Mouse (Mus musculus) hindbrain, embryonic 15.5 days (tissue): ENCODE results near the gene Pah. TPM values are rescaled to one million over a fixed set of nuclear protein-coding genes. Genes with fewer than 3 reads are reported as not detected.

Experiments used
- ATAC-seq: fragments of 200-750 bp; cut with Nextera tagmentation; 2 replicates; pipeline ENCODE4 v1.8.0; 2017; ENCODE audit warnings: low read depth, moderate number of reproducible peaks, moderate TSS enrichment; ENCODE audit not compliant: low FRiP score
- H3K27ac ChIP-seq: fragments of 300-500 bp; sonication (generic); replicated peaks from 2 replicates; pipeline ENCODE4 v1.5.1; 2015; ENCODE audit warnings: mild to moderate bottlenecking, inconsistent platforms
- H3K27me3 ChIP-seq: fragments of 300-500 bp; sonication (generic); 2 replicates; pipeline ENCODE4 v1.6.1; 2015; ENCODE audit warnings: control low read depth, inconsistent platforms
- H3K36me3 ChIP-seq: fragments of 300-500 bp; sonication (generic); 2 replicates; pipeline ENCODE4 v1.6.1; 2015; ENCODE audit warnings: control low read depth, inconsistent platforms
- H3K4me1 ChIP-seq: fragments of 300-500 bp; sonication (generic); replicated peaks from 2 replicates; pipeline ENCODE4 v1.6.1; 2015; ENCODE audit warnings: control low read depth, inconsistent platforms
- H3K4me2 ChIP-seq: fragments of 300-500 bp; sonication (generic); 2 replicates; pipeline ENCODE4 v1.6.1; 2015; ENCODE audit warnings: moderate library complexity, mild to moderate bottlenecking, inconsistent platforms
- H3K4me3 ChIP-seq: fragments of 300-500 bp; sonication (generic); 2 replicates; pipeline ENCODE4 v1.5.1; 2015; ENCODE audit warnings: mild to moderate bottlenecking, inconsistent platforms
- H3K9ac ChIP-seq: fragments of 300-500 bp; sonication (generic); 2 replicates; pipeline ENCODE4 v1.6.1; 2015; ENCODE audit warnings: inconsistent platforms
- H3K9me3 ChIP-seq: fragments of 300-500 bp; sonication (generic); 2 replicates; pipeline ENCODE4 v1.6.1; 2016; ENCODE audit warnings: control low read depth, inconsistent platforms
- WGBS: fragments of 180-500 bp; shearing (Covaris S2); methylation state at CpG from one replicate; pipeline ENCODE4 v1.1.7; 2015; 5-methylcytosine and 5-hydroxymethylcytosine counted together
- polyA plus RNA-seq: library from polyadenylated mRNA; unstranded; fragments of >200 nt; fragmentation: Nextera tagmentation; extraction: Ambion mirVana; gene quantifications from 2 replicates; pipeline ENCODE4 v1.2.1, GENCODE M21; 2015

The Pah gene
- polyA plus RNA-seq, 1 experiment from 2014 or later: not detected

DNA sequence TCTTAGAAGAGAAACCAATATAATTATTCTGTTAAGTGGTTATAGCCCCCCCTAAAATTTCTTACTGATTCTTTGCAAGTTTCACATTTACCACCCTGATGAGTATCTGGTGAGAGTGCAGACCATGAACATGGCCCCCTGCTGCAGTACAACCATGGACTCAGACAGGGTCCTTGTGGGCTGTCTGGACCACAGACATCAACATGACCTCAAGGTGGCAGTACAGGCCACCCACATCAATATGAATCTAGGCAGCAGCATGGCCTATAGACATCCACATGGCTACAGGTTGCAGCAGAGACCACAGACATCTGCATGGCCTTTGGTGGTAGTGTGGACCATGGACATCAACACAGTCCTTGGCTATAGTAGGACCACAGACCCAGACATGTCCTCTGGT lies 8.5 kb upstream of the Pah start:
- Histone ChIP-seq H3K9ac (no peak overlapping the region), H3K27ac (no peak overlapping the region), H3K36me3 (no peaks in the 10 kb centered on the region), H3K4me2 (no peak overlapping the region), H3K9me3 (no peaks in the 10 kb centered on the region), H3K4me1 (no peaks in the 10 kb centered on the region), H3K27me3 (no peaks in the 10 kb centered on the region), H3K4me3 (no peak overlapping the region)
- ATAC-seq: no peak

GRCm38 (mm10) chr10:87518585-87518984 lies 3.0 kb upstream of the Pah start:
- WGBS: 78% methylated on average over 2 of the region's 2 CpGs
- Histone ChIP-seq H3K4me3 (no peak overlapping the region), H3K27me3 (no peaks in the 10 kb centered on the region), H3K9ac (no peak overlapping the region), H3K36me3 (no peaks in the 10 kb centered on the region), H3K4me2 (no peak overlapping the region), H3K27ac (no peak overlapping the region), H3K4me1 (no peaks in the 10 kb centered on the region), H3K9me3 (no peaks in the 10 kb centered on the region)
- ATAC-seq: no peak

- Histone ChIP-seq H3K27ac (no peak overlapping the region), H3K27me3 (no peaks in the 10 kb centered on the region), H3K36me3 (no peaks in the 10 kb centered on the region), H3K4me3 (no peak overlapping the region), H3K4me1 (no peaks in the 10 kb centered on the region), H3K9me3 (no peaks in the 10 kb centered on the region), H3K4me2 (no peak overlapping the region), H3K9ac (no peak overlapping the region)
- ATAC-seq: no peak
- 72% methylated on average over 4 of the region's 4 CpGs for WGBS
Measured at GRCm38 (mm10) chr10:87520401-87521116, 1.0 kb upstream of the Pah start.

GRCm38 (mm10) chr10:87534172-87534571 lies 12.6 kb downstream of the Pah start:
- ATAC-seq: no peak
- Histone ChIP-seq H3K9ac (no peak overlapping the region), H3K27ac (no peak overlapping the region), H3K27me3 (no peaks in the 10 kb centered on the region), H3K4me2 (no peak overlapping the region), H3K9me3 (no peaks in the 10 kb centered on the region), H3K4me3 (no peak overlapping the region), H3K36me3 (no peaks in the 10 kb centered on the region), H3K4me1 (no peaks in the 10 kb centered on the region)
- 86% methylated on average over 1 of the region's 1 CpGs for WGBS

- no peak for ATAC-seq
- no peak overlapping the region for H3K9ac ChIP-seq
- H3K4me2 ChIP-seq: no peak overlapping the region
- H3K27me3 ChIP-seq: no peaks in the 10 kb centered on the region
- no peak overlapping the region for H3K4me3 ChIP-seq
- no peaks in the 10 kb centered on the region for H3K9me3 ChIP-seq
- H3K4me1 ChIP-seq: no peaks in the 10 kb centered on the region
- WGBS: 88% methylated on average over 8 of the region's 8 CpGs
- H3K36me3 ChIP-seq: no peaks in the 10 kb centered on the region
- H3K27ac ChIP-seq: no peak overlapping the region
Measured at GRCm38 (mm10) chr10:87545759-87546158, 24.2 kb downstream of the Pah start.

DNA sequence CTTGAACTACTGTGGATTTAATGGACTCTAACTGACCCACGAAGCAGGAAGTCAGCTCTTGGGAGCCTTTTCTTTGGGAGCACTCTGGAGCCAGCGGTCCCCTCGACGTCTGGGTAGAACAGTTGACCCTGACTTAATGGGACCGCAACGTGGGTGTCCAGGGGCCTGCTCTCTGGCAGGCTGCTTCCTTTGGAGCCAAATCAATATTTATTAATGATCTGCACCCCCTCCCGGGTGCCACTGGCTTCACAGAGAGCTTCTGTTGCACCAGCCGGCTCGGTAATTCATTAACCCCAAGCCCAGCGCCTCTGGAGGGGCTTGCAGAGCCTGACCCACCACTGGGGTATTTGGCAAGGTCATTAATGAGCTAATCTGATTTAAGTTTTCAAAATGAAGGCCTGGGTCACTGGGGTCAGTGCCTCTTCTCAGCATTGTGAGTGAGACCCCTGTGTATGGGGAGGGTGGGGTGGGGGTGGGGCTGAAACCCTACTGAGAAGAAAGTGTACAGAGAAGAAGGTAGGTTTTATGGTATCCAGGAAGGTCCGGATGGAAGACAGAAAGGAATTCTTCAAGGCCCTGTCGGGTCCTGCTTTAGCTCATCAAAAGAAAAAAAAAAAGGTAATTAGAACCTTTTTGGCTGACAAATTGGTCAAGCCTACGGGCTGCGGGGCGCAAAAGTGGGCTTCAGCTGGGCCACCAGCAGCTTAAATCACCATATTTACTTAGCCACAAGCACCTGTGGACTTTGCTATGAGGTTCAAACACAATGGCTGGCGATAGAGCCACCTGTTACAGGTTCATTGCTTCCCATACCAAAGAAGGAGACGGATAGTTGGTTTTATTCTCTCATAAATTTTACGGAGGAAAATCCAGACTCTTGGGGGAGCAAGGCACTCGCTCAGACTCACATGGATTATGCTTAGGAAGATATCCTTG lies 25.0 kb downstream of the Pah start:
- WGBS: 38% methylated on average over 19 of the region's 19 CpGs
- ATAC-seq: no peak
- H3K9ac ChIP-seq: no peak overlapping the region
- H3K27me3 ChIP-seq: no peaks in the 10 kb centered on the region
- H3K4me2 ChIP-seq: no peak overlapping the region
- H3K36me3 ChIP-seq: no peaks in the 10 kb centered on the region
- H3K4me1 ChIP-seq: no peaks in the 10 kb centered on the region
- H3K4me3 ChIP-seq: no peak overlapping the region
- no peaks in the 10 kb centered on the region for H3K9me3 ChIP-seq
- H3K27ac ChIP-seq: no peak overlapping the region

DNA sequence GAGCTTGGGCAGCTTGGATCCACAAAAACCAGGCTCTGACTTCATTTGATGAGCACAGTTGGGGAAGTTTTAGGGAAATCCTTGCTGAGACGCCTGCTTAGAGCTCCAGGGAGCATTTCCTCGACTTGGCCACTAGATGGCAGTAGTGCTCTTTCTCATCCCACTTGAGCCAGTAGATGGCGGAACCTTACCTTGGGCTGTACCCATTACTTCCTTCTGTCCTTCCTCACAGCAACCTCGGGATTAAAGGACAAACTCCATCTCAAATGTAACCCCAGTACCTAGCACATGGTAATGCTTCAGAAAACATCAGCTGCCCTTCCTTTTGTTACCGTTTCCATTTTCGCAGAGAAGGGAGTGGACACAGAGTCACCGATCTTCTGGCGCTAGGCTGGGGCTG lies 31.1 kb downstream of the Pah start:
- Histone ChIP-seq H3K9me3 (no peaks in the 10 kb centered on the region), H3K4me2 (peak overlapping the region; percentile 42), H3K4me3 (0 out of 2 replicates have a peak overlapping the region, but pooled peaks have one; percentile 5), H3K4me1 (no peaks in the 10 kb centered on the region), H3K27ac (no peak overlapping the region), H3K9ac (no peak overlapping the region), H3K27me3 (0 out of 2 replicates have a peak, but pooled peaks cover 3% of the 10 kb centered on the region), H3K36me3 (no peaks in the 10 kb centered on the region)
- peak; percentile 84 for ATAC-seq
- WGBS: 34% methylated on average over 8 of the region's 8 CpGs

- Histone ChIP-seq H3K27ac (no peak overlapping the region), H3K4me2 (no peak overlapping the region), H3K9ac (no peak overlapping the region), H3K9me3 (no peaks in the 10 kb centered on the region), H3K4me1 (no peaks in the 10 kb centered on the region), H3K27me3 (0 out of 2 replicates have a peak, but pooled peaks cover 3% of the 10 kb centered on the region), H3K36me3 (no peaks in the 10 kb centered on the region), H3K4me3 (no peak overlapping the region)
- 76% methylated on average over 2 of the region's 2 CpGs for WGBS
- no peak for ATAC-seq
Measured at GRCm38 (mm10) chr10:87556441-87556840, 34.8 kb downstream of the Pah start.

DNA sequence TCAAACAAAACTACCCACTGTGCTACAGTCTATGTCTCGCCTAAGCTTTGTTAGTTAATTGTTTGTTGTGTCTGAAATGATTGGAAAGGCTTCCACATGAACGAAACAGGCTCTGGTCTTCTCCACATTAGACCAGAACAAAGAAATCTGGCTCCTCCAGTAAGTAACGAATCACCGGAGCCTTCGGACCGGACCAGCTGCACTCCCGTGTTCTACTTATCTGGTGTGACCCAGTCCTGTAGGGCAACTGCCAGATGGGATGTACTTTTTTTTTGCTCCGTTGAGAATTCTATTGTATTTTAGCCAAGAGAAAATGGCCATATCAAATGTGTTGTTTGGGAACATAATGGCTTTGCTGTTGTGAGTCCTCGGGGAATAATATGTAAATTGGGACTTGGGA lies 42.2 kb downstream of the Pah start:
- Histone ChIP-seq H3K4me1 (no peaks in the 10 kb centered on the region), H3K9ac (no peak overlapping the region), H3K4me3 (no peak overlapping the region), H3K27me3 (no peaks in the 10 kb centered on the region), H3K27ac (no peak overlapping the region), H3K9me3 (no peaks in the 10 kb centered on the region), H3K4me2 (no peak overlapping the region), H3K36me3 (no peaks in the 10 kb centered on the region)
- no peak for ATAC-seq
- WGBS: 29% methylated on average over 9 of the region's 9 CpGs

GRCm38 (mm10) chr10:87565712-87566111 lies 44.1 kb downstream of the Pah start:
- Histone ChIP-seq H3K9ac (no peak overlapping the region; the same call in 1 of the 2 replicates), H3K4me2 (no peak overlapping the region), H3K36me3 (no peaks in the 10 kb centered on the region), H3K9me3 (no peaks in the 10 kb centered on the region), H3K4me3 (no peak overlapping the region), H3K4me1 (no peaks in the 10 kb centered on the region), H3K27me3 (no peaks in the 10 kb centered on the region), H3K27ac (no peak overlapping the region)
- no peak for ATAC-seq
- 58% methylated on average over 2 of the region's 2 CpGs for WGBS

DNA sequence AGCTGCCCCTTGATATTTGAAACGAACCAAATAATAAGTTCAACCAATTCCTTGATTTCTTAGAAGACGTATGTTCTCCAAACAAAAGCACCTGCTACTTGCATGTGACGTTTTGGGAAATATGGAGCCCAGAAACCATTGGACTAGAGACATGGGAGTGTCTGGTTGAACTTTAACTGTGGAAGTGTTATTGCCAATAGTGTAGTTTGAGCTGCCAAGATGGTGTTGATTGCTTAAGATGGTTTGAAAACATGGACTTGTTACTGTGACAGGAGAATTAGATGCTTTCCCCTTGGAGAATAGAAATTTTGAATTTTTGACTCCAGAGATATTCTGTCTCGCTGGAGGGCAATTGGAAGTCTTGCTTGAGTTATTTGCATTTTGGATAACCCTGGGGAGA lies 50.9 kb downstream of the Pah start:
- WGBS: 85% methylated on average over 4 of the region's 4 CpGs
- no peak overlapping the region for H3K9ac ChIP-seq
- ATAC-seq: no peak

DNA sequence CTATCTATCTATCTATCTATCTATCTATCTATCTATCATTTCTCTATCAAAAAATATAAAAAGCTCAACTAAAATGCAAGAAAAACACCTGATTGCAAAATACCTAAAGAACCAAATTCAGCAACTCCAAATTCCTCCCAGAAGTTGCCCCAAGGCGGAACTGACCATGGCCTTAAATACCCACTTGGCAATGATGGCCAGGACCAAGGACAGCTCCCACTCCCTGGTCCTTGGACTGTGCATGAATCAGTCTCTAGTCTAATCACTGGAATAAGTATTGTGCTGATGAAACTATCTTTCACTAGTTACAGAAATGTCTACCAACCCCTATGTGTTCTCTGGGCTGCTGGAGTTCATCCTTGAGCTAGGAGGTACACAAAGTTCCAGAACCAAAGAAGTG lies 65.1 kb downstream of the Pah start:
- peaks cover 5% of the 10 kb centered on the region; the same call in 1 of the 2 replicates for H3K9me3 ChIP-seq
- H3K27me3 ChIP-seq: no peaks in the 10 kb centered on the region
- no peak overlapping the region for H3K4me3 ChIP-seq
- no peak overlapping the region for H3K9ac ChIP-seq
- no peak for ATAC-seq
- no peaks in the 10 kb centered on the region for H3K36me3 ChIP-seq
- H3K4me2 ChIP-seq: no peak overlapping the region
- no peaks in the 10 kb centered on the region for H3K4me1 ChIP-seq
- H3K27ac ChIP-seq: no peak overlapping the region
- WGBS: 91% methylated on average over 1 of the region's 1 CpGs

More for the DNA sequence above, 50.9 kb downstream of the Pah start:
- H3K9me3 ChIP-seq: 0 out of 2 replicates have a peak, but pooled peaks cover 3% of the 10 kb centered on the region
- no peaks in the 10 kb centered on the region for H3K4me1 ChIP-seq
- H3K27me3 ChIP-seq: no peaks in the 10 kb centered on the region
- H3K4me2 ChIP-seq: no peak overlapping the region
- no peaks in the 10 kb centered on the region for H3K36me3 ChIP-seq
- no peak overlapping the region for H3K27ac ChIP-seq
- no peak overlapping the region for H3K4me3 ChIP-seq
